Mouse (Mus musculus): Measurements from ENCODE around the gene Adgrg7.

Gene Adgrg7

GRCm38 (mm10) chr16:56795481-56796139 lies at the start of gene Adgrg7:
Gene Adgrg7 (minus strand): TSS chr16:56795855.
- no peak for DNase-seq

GRCm38 (mm10) chr16:56842988-56843387 lies 47.3 kb upstream of the Adgrg7 start:
- no peak for DNase-seq

GRCm38 (mm10) chr16:56833312-56833711 lies 37.7 kb upstream of the Adgrg7 start:
- DNase-seq: no peak

GRCm38 (mm10) chr16:56831986-56832385 lies 36.3 kb upstream of the Adgrg7 start:
- DNase-seq: no peak

- DNase-seq: no peak
Measured at GRCm38 (mm10) chr16:56801370-56802109, 5.9 kb upstream of the Adgrg7 start.

- no peak for DNase-seq
Measured at GRCm38 (mm10) chr16:56800946-56801345, 5.3 kb upstream of the Adgrg7 start.

GRCm38 (mm10) chr16:56800469-56800868 lies 4.8 kb upstream of the Adgrg7 start:
- no peak for DNase-seq

GRCm38 (mm10) chr16:56799541-56800029 lies 3.9 kb upstream of the Adgrg7 start:
- no peak for DNase-seq

- no peak for DNase-seq
Measured at GRCm38 (mm10) chr16:56798873-56799272, 3.2 kb upstream of the Adgrg7 start.

GRCm38 (mm10) chr16:56794383-56795144 lies 1.1 kb downstream of the Adgrg7 start:
- DNase-seq: no peak

- DNase-seq: no peak
Measured at GRCm38 (mm10) chr16:56793778-56794177, 1.9 kb downstream of the Adgrg7 start.

GRCm38 (mm10) chr16:56785943-56786342 lies 9.7 kb downstream of the Adgrg7 start:
- no peak for DNase-seq

- DNase-seq: peak; percentile 11
Measured at GRCm38 (mm10) chr16:56771163-56772105, 24.2 kb downstream of the Adgrg7 start.

GRCm38 (mm10) chr16:56729060-56729459 lies 66.6 kb downstream of the Adgrg7 start:
- DNase-seq: no peak

- DNase-seq: no peak
Measured at GRCm38 (mm10) chr16:56724927-56725326, 70.7 kb downstream of the Adgrg7 start.

GRCm38 (mm10) chr16:56722357-56722756 lies 73.3 kb downstream of the Adgrg7 start:
- no peak for DNase-seq

- DNase-seq: no peak
Measured at GRCm38 (mm10) chr16:56719031-56719430, 76.6 kb downstream of the Adgrg7 start.

- DNase-seq: peak; percentile 100
Measured at GRCm38 (mm10) chr16:56717224-56718200, 78.1 kb downstream of the Adgrg7 start, which contains the start of gene Tfg. Gene Tfg (minus strand): TSS chr16:56717450.

GRCm38 (mm10) chr16:56716557-56717179 lies 79.0 kb downstream of the Adgrg7 start:
- peak; percentile 67 for DNase-seq

GRCm38 (mm10) chr16:56715608-56716007 lies 80.0 kb downstream of the Adgrg7 start:
- no peak for DNase-seq

All from cerebellum, adult 9-11 months (tissue).